Mouse (Mus musculus): ENCODE results near the gene Itpk1.

DNA sequence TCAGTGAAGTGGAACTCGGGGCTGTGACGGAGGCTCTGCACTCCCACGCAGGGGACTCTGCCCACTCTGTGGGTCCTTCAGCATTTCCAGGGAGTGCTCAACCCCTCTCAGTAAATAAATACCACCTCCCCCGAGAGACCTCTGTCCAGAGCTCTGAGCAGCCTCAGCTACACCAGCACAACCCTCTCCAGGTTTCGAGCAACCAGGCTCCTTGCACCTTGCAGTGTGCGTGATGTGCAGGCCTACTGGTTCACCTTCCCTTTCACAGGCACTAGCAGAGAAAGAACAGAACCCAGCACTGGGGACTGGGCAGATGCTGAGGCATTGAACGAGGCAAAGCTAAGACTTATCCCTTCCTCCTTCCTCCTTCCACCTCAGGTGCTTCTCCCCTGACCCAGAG is 7.3 kb downstream of the Itpk1 start:
- TF ChIP-seq POLR2A (IDR thresholded peaks at IDR 0.05; ENCODE audit: borderline replicate concordance, extremely low read depth, insufficient read depth, insufficient read length, poor library complexity, severe bottlenecking) = no peak
- TF ChIP-seq CTCF (IDR thresholded peaks at IDR 0.05; ENCODE audit: borderline replicate concordance, extremely low read depth, insufficient read depth, insufficient read length) = no peak
